Mouse (Mus musculus) C2C12 (cell line): ENCODE measurements at regions not wholly inside any gene's neighbourhood (a gene's known extent, or its start where the extent isn't known, plus 50 kb on each side); places are given as distances from the start of the nearest gene placed in this dataset.

Experiments
- H3K27me3 ChIP-seq: one replicate; pipeline ENCODE4 v1.6.1; 2011; ENCODE audit not compliant: control insufficient read depth, insufficient read depth, insufficient read length
- H3K36me3 ChIP-seq: one replicate; pipeline ENCODE4 v1.6.1; 2011; ENCODE audit not compliant: control insufficient read depth, insufficient read depth
- H3K4me3 ChIP-seq: one replicate; pipeline ENCODE4 v1.5.1; 2011; ENCODE audit warnings: mild to moderate bottlenecking, control low read depth; ENCODE audit not compliant: poor library complexity, insufficient read depth, severe bottlenecking
- H3K79me2 ChIP-seq: one replicate; pipeline ENCODE4 v1.6.1; 2011; ENCODE audit not compliant: control insufficient read depth, insufficient read depth
- H3K79me3 ChIP-seq: one replicate; pipeline ENCODE4 v1.6.1; 2011; ENCODE audit warnings: low read depth, control low read depth
- H3ac ChIP-seq: one replicate; pipeline ENCODE3; 2011; ENCODE audit warnings: low read depth; ENCODE audit not compliant: control insufficient read depth, insufficient read length
- CEBPB ChIP-seq: IDR thresholded peaks from one replicate; pipeline ENCODE4 v1.6.1; 2011; ENCODE audit warnings: low read depth, mild to moderate bottlenecking, control low read depth, moderate library complexity
- CTCF ChIP-seq: IDR thresholded peaks from one replicate; pipeline ENCODE4 v1.5.1; 2011; ENCODE audit not compliant: control insufficient read depth, insufficient read depth, insufficient read length
- FOSL1 ChIP-seq: IDR thresholded peaks from one replicate; pipeline ENCODE4 v1.8.0; 2011; ENCODE audit warnings: mild to moderate bottlenecking, low read length; ENCODE audit not compliant: poor library complexity, insufficient read depth, severe bottlenecking
- MAX ChIP-seq: IDR thresholded peaks from one replicate; pipeline ENCODE4 v1.6.1; 2011; ENCODE audit warnings: mild to moderate bottlenecking, control low read depth
- MYOD1 ChIP-seq: IDR thresholded peaks from one replicate; pipeline ENCODE4 v1.6.1; 2011; ENCODE audit warnings: low read depth; ENCODE audit not compliant: control insufficient read depth, insufficient read length
- MYOG ChIP-seq: IDR thresholded peaks from one replicate; pipeline ENCODE4 v1.6.1; 2011; ENCODE audit not compliant: control insufficient read depth, insufficient read length; ENCODE audit errors: extremely low read depth
- USF1 ChIP-seq: IDR thresholded peaks from one replicate; pipeline ENCODE4 v1.6.1; 2011; ENCODE audit warnings: low read depth, mild to moderate bottlenecking, control low read depth, moderate library complexity

- Histone ChIP-seq H3K36me3 (no peaks in the 10 kb centered on the region), H3K27me3 (no peaks in the 10 kb centered on the region), H3K79me3 (no peaks in the 10 kb centered on the region), H3K79me2 (no peaks in the 10 kb centered on the region), H3ac (no peak overlapping the region), H3K4me3 (no peak overlapping the region)
- TF ChIP-seq MYOD1 = no peak
- TF ChIP-seq MYOG = no peak
- no peak for TF ChIP-seq FOSL1
- TF ChIP-seq USF1 = no peak
- TF ChIP-seq MAX = no peak
- no peak for TF ChIP-seq CTCF
- no peak for TF ChIP-seq CEBPB
Measured at GRCm38 (mm10) chr1:79379736-79380135, 60.2 kb downstream of the Scg2 start.

- Histone ChIP-seq H3K27me3 (no peaks in the 10 kb centered on the region), H3K4me3 (no peak overlapping the region), H3K79me3 (no peaks in the 10 kb centered on the region), H3K36me3 (no peaks in the 10 kb centered on the region), H3ac (no peak overlapping the region), H3K79me2 (no peaks in the 10 kb centered on the region)
- TF ChIP-seq MYOD1 (no peak), MAX (no peak)
Measured at GRCm38 (mm10) chr1:79374811-79375210, 65.1 kb downstream of the Scg2 start.

- Histone ChIP-seq H3ac (no peak overlapping the region), H3K36me3 (no peaks in the 10 kb centered on the region), H3K27me3 (no peaks in the 10 kb centered on the region), H3K4me3 (no peak overlapping the region), H3K79me2 (no peaks in the 10 kb centered on the region), H3K79me3 (no peaks in the 10 kb centered on the region)
- TF ChIP-seq CTCF = no peak
- TF ChIP-seq MYOD1 = no peak
- no peak for TF ChIP-seq MYOG
- TF ChIP-seq FOSL1 = no peak
- no peak for TF ChIP-seq MAX
- TF ChIP-seq USF1 = no peak
- TF ChIP-seq CEBPB = no peak
Measured at GRCm38 (mm10) chr1:79357291-79358045, 82.5 kb downstream of the Scg2 start.

GRCm38 (mm10) chr1:79346511-79346910, 93.4 kb downstream of the Scg2 start:
- Histone ChIP-seq H3ac (no peak overlapping the region), H3K36me3 (no peaks in the 10 kb centered on the region)
- TF ChIP-seq MYOG (no peak), USF1 (no peak)

GRCm38 (mm10) chr1:79335480-79336114, 104.3 kb downstream of the Scg2 start:
- Histone ChIP-seq H3K27me3 (no peaks in the 10 kb centered on the region), H3ac (no peak overlapping the region), H3K4me3 (no peak overlapping the region), H3K36me3 (no peaks in the 10 kb centered on the region), H3K79me3 (no peaks in the 10 kb centered on the region), H3K79me2 (no peaks in the 10 kb centered on the region)
- TF ChIP-seq MYOD1 (no peak), CTCF (no peak), CEBPB (no peak), USF1 (no peak), MAX (no peak), MYOG (no peak), FOSL1 (no peak)

More at GRCm38 (mm10) chr1:79346511-79346910, 93.4 kb downstream of the Scg2 start:
- Histone ChIP-seq H3K79me2 (no peaks in the 10 kb centered on the region), H3K79me3 (no peaks in the 10 kb centered on the region), H3K4me3 (no peak overlapping the region), H3K27me3 (no peaks in the 10 kb centered on the region)

- no peak overlapping the region for H3K4me3 ChIP-seq
- no peaks in the 10 kb centered on the region for H3K36me3 ChIP-seq
- TF ChIP-seq MAX (no peak), CEBPB (no peak), CTCF (no peak), MYOD1 (no peak), MYOG (no peak), USF1 (no peak), FOSL1 (no peak)
- no peak overlapping the region for H3ac ChIP-seq
- H3K79me2 ChIP-seq = no peaks in the 10 kb centered on the region
- H3K79me3 ChIP-seq = no peaks in the 10 kb centered on the region
- H3K27me3 ChIP-seq = no peaks in the 10 kb centered on the region
Measured at GRCm38 (mm10) chr1:79317194-79317593, 122.7 kb downstream of the Scg2 start.
